Mouse (Mus musculus): ENCODE results near the gene Slc25a30. TPM values are rescaled to one million over a fixed set of nuclear protein-coding genes. Genes with fewer than 3 reads are reported as not detected.

Slc25a30 gene
- polyA plus RNA-seq, 1 experiment from 2014 or later, result 7.0 TPM

DNA sequence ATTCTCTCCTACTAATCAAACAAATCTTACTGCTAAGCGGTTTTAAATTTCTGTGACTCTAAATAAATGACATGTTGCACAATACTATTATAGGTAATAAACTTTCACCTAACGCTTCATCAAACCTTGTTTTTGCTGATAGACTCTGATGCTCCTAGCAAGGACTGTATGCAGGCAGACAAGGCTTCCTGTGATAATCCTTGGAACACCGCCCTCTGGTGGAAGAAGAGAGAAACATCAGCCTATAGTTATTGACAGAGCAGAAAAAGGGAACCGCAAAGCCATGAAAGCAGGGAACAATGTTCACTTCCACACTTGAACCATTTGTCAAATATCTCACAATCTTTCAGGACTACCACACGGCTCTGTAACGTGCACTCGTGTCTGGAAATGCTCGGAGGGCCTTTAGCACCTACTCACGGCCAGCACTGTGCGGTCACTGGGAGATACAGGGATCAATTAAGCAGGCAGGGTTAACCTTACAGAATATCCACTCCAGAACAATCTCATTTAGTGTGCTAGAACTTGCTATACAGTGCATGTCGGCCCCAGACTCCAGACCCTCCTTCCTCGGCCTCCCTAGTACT, 64.8 kb downstream of the Slc25a30 start:
- Histone ChIP-seq H3K27me3 (replicated peaks; ENCODE audit: low read depth, poor library complexity, severe bottlenecking) (no peaks in the 10 kb centered on the region), H3K4me1 (no peaks in the 10 kb centered on the region), H3K4me3 (no peak overlapping the region), H3K9me3 (no peaks in the 10 kb centered on the region), H3K36me3 (replicated peaks) (peaks cover 92% of the 10 kb centered on the region), H3K27ac (replicated peaks) (no peak overlapping the region)
- DNase-seq (ENCODE audit: low spot score), result peak; percentile 59
- WGBS, result 63% methylated on average over 12 of the region's 12 CpGs

DNA sequence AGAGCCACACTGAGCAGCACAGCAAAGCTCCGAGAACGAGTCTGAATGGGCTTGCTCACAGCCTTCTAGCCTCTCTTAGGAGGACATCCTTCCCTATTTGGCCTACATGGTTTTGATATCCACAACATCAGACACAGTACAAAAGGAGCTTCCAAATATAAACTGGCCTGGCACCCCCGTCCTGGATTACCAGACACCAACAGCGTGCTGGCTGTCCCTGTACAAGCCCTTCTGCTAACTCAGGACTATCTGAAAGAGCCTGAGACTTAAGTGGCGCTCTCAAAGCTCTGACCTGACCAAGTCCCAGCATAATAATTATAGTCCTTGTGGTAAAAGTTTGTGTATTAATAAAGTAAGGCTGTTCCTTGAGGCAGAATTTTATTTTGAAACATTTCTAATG, 66.7 kb downstream of the Slc25a30 start:
- Histone ChIP-seq H3K27ac (replicated peaks) (no peak overlapping the region), H3K36me3 (replicated peaks) (peaks cover 94% of the 10 kb centered on the region), H3K4me1 (no peaks in the 10 kb centered on the region), H3K27me3 (replicated peaks; ENCODE audit: low read depth, poor library complexity, severe bottlenecking) (no peaks in the 10 kb centered on the region), H3K9me3 (no peaks in the 10 kb centered on the region), H3K4me3 (no peak overlapping the region)
- 91% methylated on average over 5 of the region's 5 CpGs for WGBS
- DNase-seq (ENCODE audit: low spot score), result no peak

DNA sequence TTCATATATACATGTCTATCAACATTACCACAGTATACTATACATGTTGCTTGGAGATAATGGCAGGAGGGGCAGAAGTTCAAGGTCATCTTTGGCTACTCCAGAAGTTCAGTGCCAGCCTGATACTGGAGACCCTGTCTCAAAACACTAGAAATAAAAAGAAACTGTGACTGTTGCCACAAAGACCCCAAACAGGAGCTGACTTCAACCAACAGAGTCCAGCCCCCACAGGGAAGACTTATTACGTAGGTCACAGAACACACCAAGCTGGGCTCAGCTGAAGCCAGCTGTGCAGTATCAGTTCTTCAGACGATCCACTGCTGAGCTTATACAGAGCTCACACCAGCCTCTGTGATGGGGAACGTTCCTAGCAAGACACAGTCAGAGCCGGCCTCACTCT, 70.4 kb downstream of the Slc25a30 start:
- 91% methylated on average over 4 of the region's 4 CpGs for WGBS
- Histone ChIP-seq H3K27me3 (replicated peaks; ENCODE audit: low read depth, poor library complexity, severe bottlenecking) (no peaks in the 10 kb centered on the region), H3K4me3 (no peak overlapping the region), H3K9me3 (no peaks in the 10 kb centered on the region), H3K36me3 (replicated peaks) (peaks cover 96% of the 10 kb centered on the region), H3K4me1 (no peaks in the 10 kb centered on the region), H3K27ac (replicated peaks) (no peak overlapping the region)
- DNase-seq (ENCODE audit: low spot score), result no peak

GRCm38 (mm10) chr14:75713661-75714060, 73.2 kb downstream of the Slc25a30 start:
- no peaks in the 10 kb centered on the region for H3K4me1 ChIP-seq
- H3K4me3 ChIP-seq, result no peak overlapping the region
- DNase-seq (ENCODE audit: low spot score), result no peak
- H3K9me3 ChIP-seq, result no peaks in the 10 kb centered on the region
- 84% methylated on average over 4 of the region's 4 CpGs for WGBS
- no peaks in the 10 kb centered on the region for H3K27me3 ChIP-seq (replicated peaks; ENCODE audit: low read depth, poor library complexity, severe bottlenecking)
- H3K27ac ChIP-seq (replicated peaks), result no peak overlapping the region
- H3K36me3 ChIP-seq (replicated peaks), result peaks cover 96% of the 10 kb centered on the region

DNA sequence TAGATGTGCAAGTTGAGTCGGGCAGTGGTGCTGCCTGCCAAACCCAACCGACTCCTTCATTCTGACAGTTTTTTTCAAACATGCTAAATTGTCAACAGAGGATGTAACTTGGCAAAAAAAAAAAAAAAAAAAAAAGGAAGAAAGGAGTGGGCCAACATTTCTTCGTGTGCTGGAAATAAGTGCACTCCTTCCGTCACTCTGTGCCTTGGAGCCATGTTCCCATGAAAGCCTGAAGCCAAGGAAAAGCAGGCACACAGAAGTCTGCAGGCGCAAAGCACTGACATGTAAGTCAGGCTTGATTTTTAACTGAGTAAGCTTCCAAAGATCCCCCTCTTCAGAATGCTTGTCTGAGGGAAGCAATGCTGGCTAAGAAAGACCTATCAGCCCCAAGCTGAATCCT, 74.2 kb downstream of the Slc25a30 start:
- Histone ChIP-seq H3K9me3 (no peaks in the 10 kb centered on the region), H3K4me1 (no peaks in the 10 kb centered on the region), H3K4me3 (no peak overlapping the region), H3K27ac (replicated peaks) (no peak overlapping the region), H3K27me3 (replicated peaks; ENCODE audit: low read depth, poor library complexity, severe bottlenecking) (no peaks in the 10 kb centered on the region), H3K36me3 (replicated peaks) (peaks cover 96% of the 10 kb centered on the region)
- WGBS, result 93% methylated on average over 5 of the region's 5 CpGs
- no peak for DNase-seq (ENCODE audit: low spot score)

DNA sequence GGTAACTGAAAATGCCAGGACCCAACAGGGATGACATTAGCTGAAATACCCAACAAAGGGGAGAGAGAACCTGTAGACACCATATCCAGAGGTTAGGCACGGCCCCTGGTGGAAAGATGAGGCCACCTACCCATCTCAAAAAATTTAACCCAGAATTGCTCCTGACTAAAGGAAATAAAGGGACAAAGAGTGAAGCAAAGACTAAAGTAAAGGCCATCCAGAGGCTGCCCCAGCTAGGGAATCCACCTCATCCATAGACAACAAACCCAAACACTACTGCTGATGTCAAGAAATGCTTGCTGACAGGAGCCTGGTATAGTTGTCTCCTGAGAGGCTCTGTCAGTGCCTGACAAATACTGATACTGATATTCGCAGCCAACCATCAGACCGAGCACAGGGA, 75.1 kb downstream of the Slc25a30 start:
- Histone ChIP-seq H3K27ac (replicated peaks) (no peak overlapping the region), H3K36me3 (replicated peaks) (peaks cover 96% of the 10 kb centered on the region)
- WGBS, result 94% methylated on average over 3 of the region's 3 CpGs

More for the DNA sequence above, 75.1 kb downstream of the Slc25a30 start:
- no peaks in the 10 kb centered on the region for H3K27me3 ChIP-seq (replicated peaks; ENCODE audit: low read depth, poor library complexity, severe bottlenecking)
- DNase-seq (ENCODE audit: low spot score), result no peak
- H3K4me3 ChIP-seq, result no peak overlapping the region
- H3K4me1 ChIP-seq, result no peaks in the 10 kb centered on the region
- H3K9me3 ChIP-seq, result no peaks in the 10 kb centered on the region

Other genes with a start within 250 kb of the Slc25a30 start
- not detected in 2 replicates for gene Spert, start 193.9 kb downstream of the Slc25a30 start, polyA plus RNA-seq (2016; fragmentation: Nextera tagmentation; extraction: Ambion mirVana)
- gene Erich6b, start 144.8 kb downstream of the Slc25a30 start, polyA plus RNA-seq (2016; fragmentation: Nextera tagmentation; extraction: Ambion mirVana), result not detected in 2 replicates
- 19.5 and 20.6 TPM in 2 replicates for gene Cog3, start 32.5 kb downstream of the Slc25a30 start, polyA plus RNA-seq (2016; fragmentation: Nextera tagmentation; extraction: Ambion mirVana)
- 832 and 862 TPM in 2 replicates for gene Tpt1, start 58.1 kb upstream of the Slc25a30 start, polyA plus RNA-seq (2016; fragmentation: Nextera tagmentation; extraction: Ambion mirVana)
- 0.67 and 0.84 TPM in 2 replicates for gene Kctd4, start 168.0 kb upstream of the Slc25a30 start, polyA plus RNA-seq (2016; fragmentation: Nextera tagmentation; extraction: Ambion mirVana)
- 55.7 and 56.2 TPM in 2 replicates for gene Gtf2f2, start 223.8 kb upstream of the Slc25a30 start, polyA plus RNA-seq (2016; fragmentation: Nextera tagmentation; extraction: Ambion mirVana)

Data from embryonic facial prominence, embryonic 10.5 days (tissue).